Mouse (Mus musculus): Measurements from ENCODE around the gene Gfy.

DNA sequence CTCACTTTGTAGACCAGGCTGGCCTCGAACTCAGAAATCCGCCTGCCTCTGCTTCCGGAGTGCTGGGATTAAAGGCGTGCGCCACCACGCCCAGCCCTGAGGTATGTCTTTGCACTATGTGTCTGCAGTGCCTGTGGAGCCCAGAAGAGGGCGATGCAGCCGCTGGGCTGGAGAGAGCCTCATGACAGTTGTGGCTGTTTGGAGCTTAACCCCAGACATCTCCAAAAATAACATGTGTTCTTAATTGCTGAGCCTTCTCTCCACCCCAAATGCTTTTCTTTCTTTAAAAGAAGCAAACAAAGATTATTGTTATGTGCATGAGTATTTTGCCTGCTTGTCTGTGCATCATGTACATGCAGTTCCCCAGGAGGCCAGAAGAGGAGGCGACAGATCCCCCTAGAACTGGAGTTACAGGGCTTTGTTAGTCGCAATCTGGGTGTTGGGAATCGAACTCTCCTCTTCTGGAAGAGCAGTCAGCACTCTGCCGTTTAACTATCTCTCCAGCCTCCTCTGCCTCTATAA lies 24.3 kb downstream of the Gfy start:
- TF ChIP-seq CTCF (IDR thresholded peaks at IDR 0.05; ENCODE audit: borderline replicate concordance, insufficient read depth, low read length) (peak; percentile 51; the same call in 1 of the 2 replicates), POLR2A (IDR thresholded peaks at IDR 0.05; ENCODE audit: low read depth, low read length) (no peak)
